Mouse (Mus musculus) forebrain, embryonic 14.5 days (tissue): ENCODE measurements around the gene Myh9. TPM values are rescaled to one million over a fixed set of nuclear protein-coding genes. Genes with fewer than 3 reads are reported as not detected.
"Not testable (repeated sequence)": the region's sequence is repeated elsewhere in the genome, so short reads cannot be mapped to it uniquely, and the experiment has no call there.

Experiments
- ATAC-seq: fragments of 200-750 bp; cut with Nextera tagmentation; 2 replicates; pipeline ENCODE4 v1.8.0; 2017; ENCODE audit warnings: mild to moderate bottlenecking, moderate library complexity
- DNase-seq: peaks from one replicate; pipeline ENCODE4 v3.0.0-alpha.2; 2015; ENCODE audit warnings: low spot score
- H3K27ac ChIP-seq: fragments of 300-500 bp; sonication (generic); 2 replicates; pipeline ENCODE4 v1.5.1; 2014; ENCODE audit warnings: low read depth, mild to moderate bottlenecking, control low read depth, low read length, moderate library complexity
- H3K27me3 ChIP-seq: fragments of 300-500 bp; sonication (generic); replicated peaks from 2 replicates; pipeline ENCODE4 v1.6.1; 2014; ENCODE audit warnings: low read length, control low read depth, mixed read lengths; ENCODE audit not compliant: control insufficient read depth, insufficient read depth
- H3K36me3 ChIP-seq: fragments of 300-500 bp; sonication (generic); 2 replicates; pipeline ENCODE4 v1.6.1; 2014; ENCODE audit warnings: low read length, control low read depth; ENCODE audit not compliant: control insufficient read depth, insufficient read depth
- H3K4me1 ChIP-seq: fragments of 300-500 bp; sonication (generic); 2 replicates; pipeline ENCODE4 v1.6.1; 2014; ENCODE audit warnings: antibody characterized with exemption, low read length, control low read depth; ENCODE audit not compliant: control insufficient read depth, insufficient read depth
- H3K4me2 ChIP-seq: fragments of 300-500 bp; sonication (generic); 2 replicates; pipeline ENCODE4 v1.6.1; 2014; ENCODE audit warnings: mild to moderate bottlenecking, control low read depth, low read length
- H3K4me3 ChIP-seq: fragments of 300-500 bp; sonication (generic); 2 replicates; pipeline ENCODE4 v1.5.1; 2014; ENCODE audit warnings: low read depth, low read length, control low read depth
- H3K9ac ChIP-seq: fragments of 300-500 bp; sonication (generic); 2 replicates; pipeline ENCODE4 v1.6.1; 2014; ENCODE audit warnings: mild to moderate bottlenecking, low read length, control low read depth, moderate library complexity
- H3K9me3 ChIP-seq: fragments of 300-500 bp; sonication (generic); replicated peaks from 2 replicates; pipeline ENCODE4 v1.6.1; 2016; ENCODE audit warnings: low read length, control low read depth, mixed read lengths; ENCODE audit not compliant: control insufficient read depth
- WGBS: fragments of 180-500 bp; shearing (Covaris S2); extraction: QIAGEN DNeasy Blood & Tissue Kit; methylation state at CpG from one replicate; pipeline ENCODE4 v1.1.7; 2014; 5-methylcytosine and 5-hydroxymethylcytosine counted together
- polyA plus RNA-seq: library from polyadenylated mRNA; unstranded; fragments of >200 nt; fragmentation: Nextera tagmentation; extraction: Ambion mirVana; gene quantifications from 2 replicates; pipeline ENCODE4 v1.2.1, GENCODE M21; 2014

Gene Myh9
- polyA plus RNA-seq, 1 experiment from 2014 or later: 10.8 TPM

DNA sequence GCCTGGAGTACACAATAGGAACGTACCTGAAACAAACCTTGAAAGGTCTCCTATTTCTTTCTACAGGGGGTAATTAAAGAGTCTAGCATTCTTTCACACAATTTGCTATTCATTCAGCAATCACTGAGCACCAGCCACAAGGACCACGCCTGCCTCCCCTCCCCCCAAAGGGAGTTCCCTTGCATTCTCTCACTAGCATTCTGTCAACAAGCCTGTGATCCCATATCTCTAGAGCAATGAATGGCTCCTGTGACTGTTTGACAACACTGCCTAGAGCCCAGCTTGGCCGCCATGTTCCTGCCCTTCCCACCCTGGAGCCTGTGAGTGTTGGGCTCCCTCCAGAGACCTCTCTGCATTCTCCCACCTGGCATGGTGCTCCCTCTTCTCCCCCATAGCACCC is 5.9 kb upstream of the Myh9 start:
- no peaks in the 10 kb centered on the region for H3K27me3 ChIP-seq
- no peak overlapping the region for H3K27ac ChIP-seq
- no peaks in the 10 kb centered on the region for H3K9me3 ChIP-seq
- ATAC-seq (no peak), DNase-seq (no peak)
- H3K9ac ChIP-seq: no peak overlapping the region
- H3K4me2 ChIP-seq: no peak overlapping the region
- 63% methylated on average over 3 of the region's 3 CpGs for WGBS
- H3K4me1 ChIP-seq: no peaks in the 10 kb centered on the region
- H3K36me3 ChIP-seq: no peaks in the 10 kb centered on the region
- H3K4me3 ChIP-seq: no peak overlapping the region

DNA sequence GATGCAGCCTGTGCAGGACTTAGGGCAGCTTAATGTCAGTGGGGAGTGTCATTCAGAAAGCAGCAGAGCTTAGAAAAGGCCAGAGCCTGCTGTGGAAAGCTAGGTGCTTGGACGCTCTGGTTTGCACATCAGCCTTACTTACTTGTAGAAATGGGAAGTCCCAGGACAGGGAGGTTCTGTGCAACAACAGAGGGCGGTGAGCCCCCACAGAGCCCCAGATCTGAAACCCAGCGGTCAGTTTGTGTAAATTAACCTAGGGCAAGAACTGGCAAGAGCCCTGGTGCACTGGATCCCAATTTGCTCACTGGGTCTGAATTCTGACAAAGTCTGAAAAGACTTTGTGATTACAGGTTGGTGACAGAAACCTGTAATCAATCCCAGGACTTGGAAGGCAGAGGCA is 5.1 kb upstream of the Myh9 start:
- WGBS: 78% methylated on average over 3 of the region's 3 CpGs
- H3K4me2 ChIP-seq: no peak overlapping the region
- no peak overlapping the region for H3K9ac ChIP-seq
- no peaks in the 10 kb centered on the region for H3K9me3 ChIP-seq
- H3K4me1 ChIP-seq: no peaks in the 10 kb centered on the region
- H3K27me3 ChIP-seq: no peaks in the 10 kb centered on the region
- H3K4me3 ChIP-seq: no peak overlapping the region
- DNase-seq: no peak
- H3K36me3 ChIP-seq: no peaks in the 10 kb centered on the region
- no peak overlapping the region for H3K27ac ChIP-seq
- no peak for ATAC-seq

DNA sequence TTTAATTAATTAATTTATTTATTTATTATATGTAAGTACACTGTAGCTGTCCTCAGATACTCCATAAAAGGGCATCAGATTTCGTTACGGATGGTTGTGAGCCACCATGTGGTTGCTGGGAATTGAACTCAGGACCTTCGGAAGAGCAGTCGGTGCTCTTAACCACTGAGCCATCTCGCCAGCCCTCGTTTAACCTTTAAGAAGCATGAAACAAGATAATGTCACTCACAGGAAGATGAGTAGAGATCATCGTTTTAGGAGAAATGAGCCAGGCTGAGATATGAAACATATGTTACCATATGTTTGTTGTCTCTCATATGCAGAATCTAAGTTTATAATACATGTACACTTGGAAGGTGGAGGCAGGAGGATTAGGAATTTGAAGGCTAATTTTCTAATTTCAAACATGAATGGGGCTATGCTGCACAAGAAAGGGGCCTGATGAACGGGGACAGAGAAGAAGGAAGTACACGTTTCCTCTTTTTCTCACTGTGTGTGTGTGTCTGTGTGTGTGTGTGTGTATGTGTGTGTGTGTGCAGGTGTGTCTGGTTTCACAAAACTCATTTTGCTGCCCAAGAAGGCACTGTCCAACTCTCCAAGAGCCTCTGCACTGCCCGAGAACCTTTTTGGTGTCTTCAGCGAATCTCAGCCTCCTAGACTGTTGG is 4.1 kb upstream of the Myh9 start:
- H3K9me3 ChIP-seq, DNase-seq, H3K4me2 ChIP-seq, H3K27me3 ChIP-seq, ATAC-seq, H3K27ac ChIP-seq, H3K36me3 ChIP-seq, H3K4me1 ChIP-seq, H3K9ac ChIP-seq, H3K4me3 ChIP-seq: not testable (repeated sequence)
- WGBS: 86% methylated on average over 11 of the region's 11 CpGs

GRCm38 (mm10) chr15:77844955-77845635 is 3.1 kb upstream of the Myh9 start:
- H3K4me1 ChIP-seq: peaks cover 12% of the 10 kb centered on the region
- no peaks in the 10 kb centered on the region for H3K9me3 ChIP-seq
- H3K27me3 ChIP-seq: no peaks in the 10 kb centered on the region
- no peak overlapping the region for H3K4me2 ChIP-seq
- no peak for ATAC-seq
- 86% methylated on average over 16 of the region's 16 CpGs for WGBS
- H3K27ac ChIP-seq: no peak overlapping the region
- no peak for DNase-seq
- H3K36me3 ChIP-seq: no peaks in the 10 kb centered on the region
- no peak overlapping the region for H3K9ac ChIP-seq
- no peak overlapping the region for H3K4me3 ChIP-seq

DNA sequence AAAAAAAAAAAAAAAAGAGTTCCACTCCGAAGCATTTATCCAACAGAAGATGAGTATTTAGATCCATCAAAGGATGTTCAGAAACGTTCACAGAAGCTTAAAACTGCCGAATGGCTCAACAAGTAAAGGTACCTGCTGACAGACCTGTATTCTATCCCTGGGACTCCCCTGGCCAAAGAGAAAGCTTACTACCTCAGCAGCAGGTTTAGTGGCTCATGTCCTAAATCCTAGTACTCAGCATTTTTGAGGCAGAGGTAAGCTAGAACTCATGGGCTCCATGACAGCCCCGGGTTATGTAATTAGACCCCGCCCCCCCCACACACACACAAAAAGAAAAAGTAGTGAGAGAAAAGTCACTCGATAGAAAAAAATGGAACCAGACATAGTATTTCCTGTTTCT is 2.1 kb upstream of the Myh9 start:
- Histone ChIP-seq H3K9ac (no peak overlapping the region), H3K27ac (no peak overlapping the region), H3K4me1 (peaks cover 22% of the 10 kb centered on the region), H3K9me3 (no peaks in the 10 kb centered on the region), H3K36me3 (no peaks in the 10 kb centered on the region), H3K4me2 (no peak overlapping the region), H3K4me3 (no peak overlapping the region), H3K27me3 (no peaks in the 10 kb centered on the region)
- WGBS: 86% methylated on average over 6 of the region's 6 CpGs
- ATAC-seq (no peak), DNase-seq (no peak)

DNA sequence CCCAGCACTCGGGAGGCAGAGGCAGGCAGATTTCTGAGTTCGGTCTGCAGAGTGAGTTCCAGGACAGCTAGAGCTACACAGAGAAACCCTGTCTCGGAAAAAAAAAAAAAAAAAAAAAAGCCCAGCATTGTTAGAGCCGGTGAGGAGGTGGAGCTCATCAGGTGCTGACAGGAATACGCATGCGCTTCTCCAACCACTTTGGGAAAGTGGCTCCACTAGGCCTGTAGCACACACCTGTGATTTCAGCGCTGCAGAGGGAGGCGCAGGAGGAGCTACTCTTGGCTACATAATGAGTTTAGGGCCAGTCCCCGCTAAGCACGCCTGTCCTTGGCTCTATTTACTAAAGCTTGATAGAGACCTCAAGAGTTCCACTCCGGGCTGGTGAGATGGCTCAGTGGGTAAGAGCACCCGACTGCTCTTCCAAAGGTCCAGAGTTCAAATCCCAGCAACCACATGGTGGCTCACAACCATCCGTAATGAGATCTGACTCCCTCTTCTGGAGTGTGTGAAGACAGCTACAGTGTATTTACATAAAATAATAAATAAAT is 1.6 kb upstream of the Myh9 start:
- peaks cover 24% of the 10 kb centered on the region for H3K4me1 ChIP-seq
- H3K27ac ChIP-seq, H3K9ac ChIP-seq, H3K4me2 ChIP-seq, H3K9me3 ChIP-seq, H3K36me3 ChIP-seq, ATAC-seq, H3K4me3 ChIP-seq, H3K27me3 ChIP-seq, DNase-seq: not testable (repeated sequence)
- 65% methylated on average over 12 of the region's 13 CpGs for WGBS

GRCm38 (mm10) chr15:77843046-77843445 is 1.1 kb upstream of the Myh9 start:
- Histone ChIP-seq H3K27ac (no peak overlapping the region), H3K4me2 (peak overlapping the region; percentile 58; the same call in 1 of the 2 replicates), H3K27me3 (no peaks in the 10 kb centered on the region), H3K4me3 (peak overlapping the region; percentile 86; the same call in 1 of the 2 replicates), H3K9me3 (no peaks in the 10 kb centered on the region), H3K4me1 (peaks cover 27% of the 10 kb centered on the region), H3K36me3 (no peaks in the 10 kb centered on the region), H3K9ac (no peak overlapping the region)
- DNase-seq: no peak
- WGBS: 38% methylated on average over 2 of the region's 2 CpGs
- ATAC-seq: no peak

DNA sequence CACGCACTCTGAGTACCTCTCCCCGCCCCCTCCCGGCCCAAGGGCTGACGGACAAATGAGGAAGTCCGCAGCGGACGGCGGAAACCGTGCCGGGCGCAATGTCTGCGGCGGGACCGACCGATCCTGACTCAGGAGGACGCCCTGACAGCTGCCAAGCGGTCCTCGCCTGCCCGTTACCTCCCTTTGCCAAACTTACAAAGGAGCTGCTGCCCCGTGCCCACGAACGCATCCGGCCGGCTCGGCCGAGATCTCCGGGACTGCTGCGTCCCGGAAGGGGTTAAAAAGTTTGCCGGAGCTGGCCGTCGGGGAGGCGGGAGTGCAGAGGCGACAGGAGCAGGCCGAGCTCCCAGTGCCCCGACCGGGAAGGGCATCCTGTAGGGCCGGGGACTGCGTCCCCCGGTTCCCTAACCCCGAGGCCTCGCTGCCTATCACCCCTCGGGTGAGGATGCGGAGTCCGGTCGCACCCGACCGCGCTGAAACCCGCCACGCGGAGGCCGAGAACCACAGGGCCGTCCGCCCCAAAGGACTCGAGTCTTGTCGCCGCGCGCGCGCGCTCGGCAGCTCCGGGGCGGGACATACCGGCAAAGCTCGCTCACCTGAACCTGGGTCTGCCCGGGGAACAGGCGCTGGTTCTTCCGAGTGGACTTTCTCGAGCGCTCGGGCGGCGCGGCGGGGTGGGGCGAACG is 471 bp downstream of the Myh9 start:
- peak; percentile 56 for ATAC-seq
- DNase-seq: peak; percentile 79
- H3K27me3 ChIP-seq: no peaks in the 10 kb centered on the region
- peak overlapping the region; percentile 78 for H3K27ac ChIP-seq
- H3K9ac ChIP-seq: peak overlapping the region; percentile 78
- H3K4me2 ChIP-seq: peak overlapping the region; percentile 94
- under 1% methylated on average over 78 of the region's 80 CpGs for WGBS
- H3K36me3 ChIP-seq: no peaks in the 10 kb centered on the region
- peak overlapping the region; percentile 86 for H3K4me3 ChIP-seq
- H3K4me1 ChIP-seq: peaks cover 29% of the 10 kb centered on the region
- H3K9me3 ChIP-seq: no peaks in the 10 kb centered on the region
